Mouse (Mus musculus) embryonic facial prominence, embryonic 13.5 days (tissue): ENCODE measurements around the gene Olfr1369-ps1. TPM values are rescaled to one million over a fixed set of nuclear protein-coding genes. Genes with fewer than 3 reads are reported as not detected.

Experiments used
- ATAC-seq: fragments of 200-750 bp; cut with Nextera tagmentation; 2 replicates; pipeline ENCODE4 v1.8.0; 2017; ENCODE audit warnings: low read depth; ENCODE audit not compliant: insufficient number of reproducible peaks, insufficient read depth, low FRiP score, low TSS enrichment
- H3K27ac ChIP-seq: fragments of 300-500 bp; sonication (generic); 2 replicates; pipeline ENCODE4 v1.5.1; 2015; ENCODE audit warnings: moderate library complexity, mild to moderate bottlenecking, inconsistent platforms
- H3K27me3 ChIP-seq: fragments of 300-500 bp; sonication (generic); 2 replicates; pipeline ENCODE4 v1.6.1; 2015; ENCODE audit warnings: mild to moderate bottlenecking, inconsistent platforms
- H3K36me3 ChIP-seq: fragments of 300-500 bp; sonication (generic); 2 replicates; pipeline ENCODE4 v1.6.1; 2015; ENCODE audit warnings: mild to moderate bottlenecking, inconsistent platforms
- H3K4me1 ChIP-seq: fragments of 300-500 bp; sonication (generic); 2 replicates; pipeline ENCODE4 v1.6.1; 2015; ENCODE audit warnings: inconsistent platforms
- H3K4me2 ChIP-seq: fragments of 300-500 bp; sonication (generic); 2 replicates; pipeline ENCODE4 v1.6.1; 2015; ENCODE audit warnings: moderate library complexity, mild to moderate bottlenecking, inconsistent platforms
- H3K4me3 ChIP-seq: fragments of 300-500 bp; sonication (generic); 2 replicates; pipeline ENCODE4 v1.5.1; 2015; ENCODE audit warnings: mild to moderate bottlenecking, inconsistent platforms
- H3K9ac ChIP-seq: fragments of 300-500 bp; sonication (generic); 2 replicates; pipeline ENCODE4 v1.6.1; 2015; ENCODE audit warnings: mild to moderate bottlenecking, inconsistent platforms
- H3K9me3 ChIP-seq: fragments of 300-500 bp; sonication (generic); 2 replicates; pipeline ENCODE4 v1.6.1; 2016; ENCODE audit warnings: inconsistent platforms
- WGBS: fragments of 180-500 bp; shearing (Covaris S2); methylation state at CpG from one replicate; pipeline ENCODE4 v1.1.7; 2015; ENCODE audit warnings: mixed read lengths; 5-methylcytosine and 5-hydroxymethylcytosine counted together
- polyA plus RNA-seq: library from polyadenylated mRNA; unstranded; fragments of >200 nt; fragmentation: Nextera tagmentation; extraction: Ambion mirVana; gene quantifications from 2 replicates; pipeline ENCODE4 v1.2.1, GENCODE M21; 2015

Olfr1369-ps1 gene
- polyA plus RNA-seq, 1 experiment from 2014 or later = 0.06 TPM

- Histone ChIP-seq H3K27me3 (no peaks in the 10 kb centered on the region; the same call in 1 of the 2 replicates), H3K4me3 (peak overlapping the region; percentile 66), H3K9me3 (no peaks in the 10 kb centered on the region), H3K4me2 (peak overlapping the region; percentile 96), H3K4me1 (peaks cover 3% of the 10 kb centered on the region; the same call in 1 of the 2 replicates), H3K27ac (no peak overlapping the region), H3K36me3 (no peaks in the 10 kb centered on the region), H3K9ac (peak overlapping the region; percentile 72)
- WGBS = under 1% methylated on average over 19 of the region's 19 CpGs
- no peak; the same call in 1 of the 2 replicates for ATAC-seq
Measured at GRCm38 (mm10) chr13:21158785-21159474, 47.6 kb downstream of the Olfr1369-ps1 start.

GRCm38 (mm10) chr13:21159475-21159819, 48.2 kb downstream of the Olfr1369-ps1 start:
- no peak for ATAC-seq

GRCm38 (mm10) chr13:21160041-21160511, 48.8 kb downstream of the Olfr1369-ps1 start:
- Histone ChIP-seq H3K9ac (peak overlapping the region; percentile 72), H3K36me3 (no peaks in the 10 kb centered on the region), H3K9me3 (no peaks in the 10 kb centered on the region), H3K4me1 (peaks cover 3% of the 10 kb centered on the region; the same call in 1 of the 2 replicates), H3K27me3 (no peaks in the 10 kb centered on the region; the same call in 1 of the 2 replicates), H3K4me2 (peak overlapping the region; percentile 96), H3K4me3 (peak overlapping the region; percentile 66), H3K27ac (no peak overlapping the region)
- ATAC-seq = no peak
- under 1% methylated on average over 16 of the region's 16 CpGs for WGBS

More at GRCm38 (mm10) chr13:21159475-21159819, 48.2 kb downstream of the Olfr1369-ps1 start:
- H3K27ac ChIP-seq = no peak overlapping the region
- no peaks in the 10 kb centered on the region for H3K36me3 ChIP-seq
- peak overlapping the region; percentile 72 for H3K9ac ChIP-seq
- peak overlapping the region; percentile 66 for H3K4me3 ChIP-seq
- H3K27me3 ChIP-seq = no peaks in the 10 kb centered on the region; the same call in 1 of the 2 replicates
- no peaks in the 10 kb centered on the region for H3K9me3 ChIP-seq
- under 1% methylated on average over 15 of the region's 15 CpGs for WGBS
- peaks cover 3% of the 10 kb centered on the region; the same call in 1 of the 2 replicates for H3K4me1 ChIP-seq
- peak overlapping the region; percentile 96 for H3K4me2 ChIP-seq

GRCm38 (mm10) chr13:21160657-21161590, 49.6 kb downstream of the Olfr1369-ps1 start:
- peak overlapping the region; percentile 72 for H3K9ac ChIP-seq
- H3K36me3 ChIP-seq = no peaks in the 10 kb centered on the region
- ATAC-seq = peak; percentile 84
- H3K4me1 ChIP-seq = peaks cover 3% of the 10 kb centered on the region; the same call in 1 of the 2 replicates
- under 1% methylated on average over 32 of the region's 32 CpGs for WGBS
- H3K9me3 ChIP-seq = no peaks in the 10 kb centered on the region
- H3K27me3 ChIP-seq = no peaks in the 10 kb centered on the region; the same call in 1 of the 2 replicates
- no peak overlapping the region for H3K27ac ChIP-seq
- peak overlapping the region; percentile 96 for H3K4me2 ChIP-seq
- peak overlapping the region; percentile 66 for H3K4me3 ChIP-seq

GRCm38 (mm10) chr13:21161591-21161990, 50.3 kb downstream of the Olfr1369-ps1 start:
- Histone ChIP-seq H3K4me3 (peak overlapping the region; percentile 66), H3K4me1 (peaks cover 3% of the 10 kb centered on the region; the same call in 1 of the 2 replicates), H3K27me3 (no peaks in the 10 kb centered on the region), H3K4me2 (peak overlapping the region; percentile 96), H3K9ac (no peak overlapping the region), H3K27ac (no peak overlapping the region), H3K9me3 (no peaks in the 10 kb centered on the region), H3K36me3 (no peaks in the 10 kb centered on the region)
- no peak for ATAC-seq
- 37% methylated on average over 2 of the region's 2 CpGs for WGBS

GRCm38 (mm10) chr13:21162591-21162990, 51.3 kb downstream of the Olfr1369-ps1 start:
- Histone ChIP-seq H3K4me2 (no peak overlapping the region), H3K27me3 (no peaks in the 10 kb centered on the region), H3K9ac (no peak overlapping the region), H3K9me3 (no peaks in the 10 kb centered on the region), H3K4me3 (no peak overlapping the region), H3K4me1 (peaks cover 3% of the 10 kb centered on the region; the same call in 1 of the 2 replicates), H3K36me3 (no peaks in the 10 kb centered on the region), H3K27ac (no peak overlapping the region)
- WGBS = 55% methylated on average over 5 of the region's 5 CpGs
- ATAC-seq = no peak

- Histone ChIP-seq H3K36me3 (no peaks in the 10 kb centered on the region), H3K4me1 (peaks cover 11% of the 10 kb centered on the region), H3K27ac (peak overlapping the region; percentile 76), H3K4me3 (peak overlapping the region; percentile 64), H3K4me2 (peak overlapping the region; percentile 92), H3K27me3 (no peaks in the 10 kb centered on the region), H3K9ac (peak overlapping the region; percentile 65), H3K9me3 (no peaks in the 10 kb centered on the region)
- under 1% methylated on average over 27 of the region's 27 CpGs for WGBS
- ATAC-seq = peak; percentile 63; the same call in 1 of the 2 replicates
Measured at GRCm38 (mm10) chr13:21166936-21167909, 55.9 kb downstream of the Olfr1369-ps1 start.

- WGBS = 1% methylated on average over 8 of the region's 8 CpGs
- no peaks in the 10 kb centered on the region for H3K36me3 ChIP-seq
- H3K27me3 ChIP-seq = no peaks in the 10 kb centered on the region
- H3K4me2 ChIP-seq = peak overlapping the region; percentile 92
- H3K9me3 ChIP-seq = no peaks in the 10 kb centered on the region
- no peak for ATAC-seq
- H3K9ac ChIP-seq = no peak overlapping the region
- H3K27ac ChIP-seq = no peak overlapping the region
- peaks cover 15% of the 10 kb centered on the region for H3K4me1 ChIP-seq
- H3K4me3 ChIP-seq = peak overlapping the region; percentile 64
Measured at GRCm38 (mm10) chr13:21167910-21168300, 56.6 kb downstream of the Olfr1369-ps1 start.

- Histone ChIP-seq H3K4me3 (peak overlapping the region; percentile 64), H3K27me3 (no peaks in the 10 kb centered on the region), H3K9me3 (no peaks in the 10 kb centered on the region), H3K4me2 (peak overlapping the region; percentile 92), H3K27ac (no peak overlapping the region; the same call in 1 of the 2 replicates), H3K36me3 (no peaks in the 10 kb centered on the region), H3K4me1 (peaks cover 19% of the 10 kb centered on the region), H3K9ac (peak overlapping the region; percentile 67)
- WGBS = under 1% methylated on average over 16 of the region's 16 CpGs
- ATAC-seq = no peak
Measured at GRCm38 (mm10) chr13:21168371-21169011, 57.2 kb downstream of the Olfr1369-ps1 start.
